Mouse (Mus musculus) urinary bladder, postnatal 14 days (tissue): ENCODE measurements around the gene Slx4ip.

Experiments used
- DNase-seq: peaks from one replicate; pipeline ENCODE4 v3.0.0; 2021; ENCODE audit warnings: low spot score

The Slx4ip gene

GRCm38 (mm10) chr2:137064513-137064912 is 173.5 kb downstream of the Slx4ip start:
- DNase-seq, result no peak

- no peak for DNase-seq
These were observed 176.6 kb downstream of the Slx4ip start for GRCm38 (mm10) chr2:137067479-137068110.

GRCm38 (mm10) chr2:137073473-137074312 is 182.7 kb downstream of the Slx4ip start:
- no peak for DNase-seq

- no peak for DNase-seq
These were observed 183.2 kb downstream of the Slx4ip start for GRCm38 (mm10) chr2:137074313-137074620.

GRCm38 (mm10) chr2:137078771-137079170 is 187.8 kb downstream of the Slx4ip start:
- DNase-seq, result no peak

- DNase-seq, result no peak
These were observed 188.8 kb downstream of the Slx4ip start for GRCm38 (mm10) chr2:137079721-137080320.

GRCm38 (mm10) chr2:137080468-137080867 is 189.4 kb downstream of the Slx4ip start:
- DNase-seq, result no peak

- DNase-seq, result no peak
These were observed 190.0 kb downstream of the Slx4ip start for GRCm38 (mm10) chr2:137081001-137081400.

- no peak for DNase-seq
These were observed 192.0 kb downstream of the Slx4ip start for GRCm38 (mm10) chr2:137082896-137083620.

- no peak for DNase-seq
These were observed 194.2 kb downstream of the Slx4ip start for GRCm38 (mm10) chr2:137085257-137085656.

GRCm38 (mm10) chr2:137086621-137087395 is 195.8 kb downstream of the Slx4ip start:
- DNase-seq, result no peak

- no peak for DNase-seq
These were observed 196.7 kb downstream of the Slx4ip start for GRCm38 (mm10) chr2:137087705-137088104.

- no peak for DNase-seq
These were observed 200.9 kb downstream of the Slx4ip start for GRCm38 (mm10) chr2:137091766-137092522.

GRCm38 (mm10) chr2:137092523-137093297 is 201.7 kb downstream of the Slx4ip start:
- DNase-seq, result no peak

GRCm38 (mm10) chr2:137093298-137093630 is 202.2 kb downstream of the Slx4ip start:
- no peak for DNase-seq

GRCm38 (mm10) chr2:137094301-137094700 is 203.3 kb downstream of the Slx4ip start:
- no peak for DNase-seq

- DNase-seq, result no peak
These were observed 206.0 kb downstream of the Slx4ip start for GRCm38 (mm10) chr2:137096981-137097460.

GRCm38 (mm10) chr2:137098269-137099035 is 207.4 kb downstream of the Slx4ip start:
- DNase-seq, result peak; percentile 63

- no peak for DNase-seq
These were observed 208.3 kb downstream of the Slx4ip start for GRCm38 (mm10) chr2:137099211-137099734.
